Mouse (Mus musculus): Measurements from ENCODE around the gene Fpr1. TPM values are rescaled to one million over a fixed set of nuclear protein-coding genes. Genes with fewer than 3 reads are reported as not detected.
"Not testable (repeated sequence)": the region's sequence is repeated elsewhere in the genome, so short reads cannot be mapped to it uniquely, and the experiment has no call there.

Gene Fpr1
- polyA plus RNA-seq, 1 experiment from 2014 or later = 8.5 TPM

GRCm38 (mm10) chr17:17857446-17857845 lies 26.3 kb downstream of the Fpr1 start:
- no peaks in the 10 kb centered on the region for H3K4me1 ChIP-seq (ENCODE audit: control insufficient read depth, low read depth, low read length)
- H3K9me3 ChIP-seq (replicated peaks; ENCODE audit: control insufficient read depth, low read length) = no peaks in the 10 kb centered on the region
- no peak overlapping the region for H3K4me2 ChIP-seq (ENCODE audit: low read depth, low read length)
- H3K36me3 ChIP-seq (ENCODE audit: control insufficient read depth, insufficient read depth) = no peaks in the 10 kb centered on the region
- no peaks in the 10 kb centered on the region for H3K27me3 ChIP-seq (ENCODE audit: control insufficient read depth, insufficient read depth, low read depth, low read length)
- no peak for ATAC-seq (ENCODE audit: low read depth)
- no peak overlapping the region for H3K4me3 ChIP-seq (ENCODE audit: low read depth, low read length)
- H3K27ac ChIP-seq (ENCODE audit: low read length) = no peak overlapping the region
- H3K9ac ChIP-seq (ENCODE audit: low read depth, low read length) = no peak overlapping the region
- WGBS (ENCODE audit: insufficient replicate concordance) = 50% methylated on average over 1 of the region's 1 CpGs

GRCm38 (mm10) chr17:17856612-17857011 lies 27.1 kb downstream of the Fpr1 start:
- no peaks in the 10 kb centered on the region for H3K27me3 ChIP-seq (ENCODE audit: control insufficient read depth, insufficient read depth, low read depth, low read length)
- 64% methylated on average over 1 of the region's 1 CpGs for WGBS (ENCODE audit: insufficient replicate concordance)
- no peaks in the 10 kb centered on the region for H3K9me3 ChIP-seq (replicated peaks; ENCODE audit: control insufficient read depth, low read length)
- ATAC-seq (ENCODE audit: low read depth) = peak; percentile 32; the same call in 1 of the 2 replicates
- no peak overlapping the region for H3K27ac ChIP-seq (ENCODE audit: low read length)
- H3K4me2 ChIP-seq (ENCODE audit: low read depth, low read length) = no peak overlapping the region
- no peaks in the 10 kb centered on the region for H3K4me1 ChIP-seq (ENCODE audit: control insufficient read depth, low read depth, low read length)
- H3K9ac ChIP-seq (ENCODE audit: low read depth, low read length) = no peak overlapping the region
- no peak overlapping the region for H3K4me3 ChIP-seq (ENCODE audit: low read depth, low read length)
- no peaks in the 10 kb centered on the region for H3K36me3 ChIP-seq (ENCODE audit: control insufficient read depth, insufficient read depth)

DNA sequence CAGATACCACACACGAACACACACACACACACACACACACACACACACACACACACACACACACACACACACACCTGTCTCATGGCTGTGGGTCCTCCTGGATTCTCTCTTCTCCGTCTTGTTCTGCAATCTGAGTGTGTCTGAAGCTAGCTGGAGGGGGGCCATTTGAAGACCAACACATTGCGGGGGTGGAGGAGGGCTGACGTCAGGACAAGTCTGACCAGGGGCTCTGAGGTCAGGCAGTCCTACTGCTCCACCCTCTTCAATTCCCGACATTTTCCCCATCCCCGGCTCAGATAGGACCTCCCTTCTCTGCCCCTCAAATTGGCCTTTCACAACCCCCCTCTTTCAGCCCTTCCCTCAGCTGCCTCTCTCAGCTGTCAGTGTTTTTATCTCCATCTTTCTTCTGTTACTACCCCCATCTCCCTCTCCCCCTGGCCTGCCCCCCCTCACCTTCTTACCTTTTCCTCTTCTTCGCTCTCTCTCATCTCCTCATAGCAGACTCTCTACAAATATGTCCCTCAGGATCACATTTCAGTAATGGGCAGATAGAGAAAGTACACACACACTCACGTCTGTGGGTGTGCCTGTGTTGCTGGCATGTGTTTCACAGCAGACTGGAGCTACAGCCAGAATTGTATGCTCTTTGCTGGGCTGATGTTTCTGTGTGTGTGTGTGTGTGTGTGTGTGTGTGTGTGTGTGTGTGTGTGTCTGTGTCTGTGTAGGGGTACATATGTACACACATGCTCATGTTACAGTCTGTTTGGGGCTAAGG lies 28.5 kb downstream of the Fpr1 start, which contains the start of gene Has1:
TSS of gene Has1 (minus strand) at position 142 of the 775 bp plus-strand sequence.
- ATAC-seq (ENCODE audit: low read depth) = no peak
- 42% methylated on average over 8 of the region's 8 CpGs for WGBS (ENCODE audit: insufficient replicate concordance)
- peaks cover 3% of the 10 kb centered on the region for H3K27me3 ChIP-seq (ENCODE audit: control insufficient read depth, insufficient read depth, low read depth, low read length)

GRCm38 (mm10) chr17:17849906-17850712 lies 33.6 kb downstream of the Fpr1 start:
- Histone ChIP-seq H3K27me3 (ENCODE audit: control insufficient read depth, insufficient read depth, low read depth, low read length) (peaks cover 6% of the 10 kb centered on the region), H3K4me2 (ENCODE audit: low read depth, low read length) (no peak overlapping the region), H3K9ac (ENCODE audit: low read depth, low read length) (no peak overlapping the region), H3K36me3 (ENCODE audit: control insufficient read depth, insufficient read depth) (no peaks in the 10 kb centered on the region), H3K4me1 (ENCODE audit: control insufficient read depth, low read depth, low read length) (no peaks in the 10 kb centered on the region), H3K4me3 (ENCODE audit: low read depth, low read length) (no peak overlapping the region), H3K27ac (ENCODE audit: low read length) (no peak overlapping the region), H3K9me3 (replicated peaks; ENCODE audit: control insufficient read depth, low read length) (no peaks in the 10 kb centered on the region)
- 20% methylated on average over 55 of the region's 55 CpGs for WGBS (ENCODE audit: insufficient replicate concordance)
- peak; percentile 21; the same call in 1 of the 2 replicates for ATAC-seq (ENCODE audit: low read depth)

More for the DNA sequence above, 28.5 kb downstream of the Fpr1 start, which contains the start of gene Has1:
- H3K4me1 ChIP-seq (ENCODE audit: control insufficient read depth, low read depth, low read length) = no peaks in the 10 kb centered on the region
- no peaks in the 10 kb centered on the region for H3K36me3 ChIP-seq (ENCODE audit: control insufficient read depth, insufficient read depth)
- no peak within 1 kb of the TSS for H3K27ac ChIP-seq (ENCODE audit: low read length)
- H3K9ac ChIP-seq (ENCODE audit: low read depth, low read length) = no peak within 1 kb of the TSS
- H3K9me3 ChIP-seq (replicated peaks; ENCODE audit: control insufficient read depth, low read length) = no peaks in the 10 kb centered on the region
- H3K4me2 ChIP-seq (ENCODE audit: low read depth, low read length) = no peak within 1 kb of the TSS
- H3K4me3 ChIP-seq (ENCODE audit: low read depth, low read length) = no peak within 1 kb of the TSS

GRCm38 (mm10) chr17:17848988-17849387 lies 34.8 kb downstream of the Fpr1 start:
- Histone ChIP-seq H3K27ac (ENCODE audit: low read length) (no peak overlapping the region), H3K9ac (ENCODE audit: low read depth, low read length) (no peak overlapping the region), H3K4me2 (ENCODE audit: low read depth, low read length) (no peak overlapping the region), H3K36me3 (ENCODE audit: control insufficient read depth, insufficient read depth) (no peaks in the 10 kb centered on the region), H3K4me3 (ENCODE audit: low read depth, low read length) (no peak overlapping the region), H3K9me3 (replicated peaks; ENCODE audit: control insufficient read depth, low read length) (no peaks in the 10 kb centered on the region), H3K27me3 (ENCODE audit: control insufficient read depth, insufficient read depth, low read depth, low read length) (peaks cover 6% of the 10 kb centered on the region), H3K4me1 (ENCODE audit: control insufficient read depth, low read depth, low read length) (no peaks in the 10 kb centered on the region)
- peak; percentile 44 for ATAC-seq (ENCODE audit: low read depth)
- 14% methylated on average over 2 of the region's 2 CpGs for WGBS (ENCODE audit: insufficient replicate concordance)

DNA sequence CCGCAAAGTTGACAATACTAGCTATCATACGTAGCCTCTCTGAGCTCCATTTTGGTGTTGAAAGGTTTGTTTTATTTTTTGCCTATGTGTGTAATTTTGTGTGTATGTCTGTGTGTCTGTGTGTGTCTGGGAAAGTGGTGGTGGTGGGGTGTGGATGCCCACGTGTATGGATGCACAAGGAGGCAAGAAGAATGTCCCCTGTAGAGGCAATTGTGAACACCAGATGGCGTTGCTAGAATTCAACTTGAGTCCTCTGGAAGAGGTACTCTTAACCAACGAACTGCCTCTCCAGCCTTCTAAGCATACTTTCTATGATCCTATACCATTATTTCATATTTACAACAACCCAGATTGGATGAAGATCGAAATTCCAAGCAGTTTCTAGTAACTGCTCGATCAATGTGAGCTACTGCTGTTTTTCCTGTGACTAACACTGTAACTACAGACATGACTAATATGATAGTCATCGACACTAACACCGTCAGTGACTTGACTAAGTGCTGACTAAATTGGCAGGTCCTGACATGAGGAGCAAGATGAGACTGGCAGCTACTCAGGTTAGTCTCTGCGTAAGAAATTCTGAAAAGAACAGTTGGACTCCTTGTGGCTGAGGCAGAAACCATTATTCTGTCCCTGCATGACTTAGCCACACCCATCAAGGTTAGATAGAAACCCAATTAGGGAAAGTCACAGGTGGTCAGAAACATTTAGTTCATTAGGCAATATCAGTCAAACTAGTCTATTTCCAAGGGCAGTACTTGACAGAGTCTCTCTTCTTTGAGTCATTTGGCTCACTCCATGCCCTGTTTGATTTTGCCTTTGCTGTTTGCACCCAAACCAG lies 38.3 kb downstream of the Fpr1 start:
- no peak overlapping the region for H3K4me2 ChIP-seq (ENCODE audit: low read depth, low read length)
- no peak for ATAC-seq (ENCODE audit: low read depth)
- H3K4me3 ChIP-seq (ENCODE audit: low read depth, low read length) = no peak overlapping the region
- H3K4me1 ChIP-seq (ENCODE audit: control insufficient read depth, low read depth, low read length) = no peaks in the 10 kb centered on the region
- H3K9me3 ChIP-seq (replicated peaks; ENCODE audit: control insufficient read depth, low read length) = no peaks in the 10 kb centered on the region
- peaks cover 5% of the 10 kb centered on the region for H3K27me3 ChIP-seq (ENCODE audit: control insufficient read depth, insufficient read depth, low read depth, low read length)
- 55% methylated on average over 10 of the region's 10 CpGs for WGBS (ENCODE audit: insufficient replicate concordance)
- no peak overlapping the region for H3K27ac ChIP-seq (ENCODE audit: low read length)
- no peak overlapping the region for H3K9ac ChIP-seq (ENCODE audit: low read depth, low read length)
- 0 out of 2 replicates have a peak, but pooled peaks cover 2% of the 10 kb centered on the region for H3K36me3 ChIP-seq (ENCODE audit: control insufficient read depth, insufficient read depth)

GRCm38 (mm10) chr17:17844606-17845005 lies 39.1 kb downstream of the Fpr1 start:
- WGBS (ENCODE audit: insufficient replicate concordance) = 62% methylated on average over 3 of the region's 3 CpGs
- H3K27me3 ChIP-seq (ENCODE audit: control insufficient read depth, insufficient read depth, low read depth, low read length) = not testable (repeated sequence)

GRCm38 (mm10) chr17:17843534-17844261 lies 40.0 kb downstream of the Fpr1 start:
- Histone ChIP-seq H3K9ac (ENCODE audit: low read depth, low read length) (no peak overlapping the region), H3K36me3 (ENCODE audit: control insufficient read depth, insufficient read depth) (0 out of 2 replicates have a peak, but pooled peaks cover 2% of the 10 kb centered on the region), H3K4me1 (ENCODE audit: control insufficient read depth, low read depth, low read length) (no peaks in the 10 kb centered on the region), H3K4me3 (ENCODE audit: low read depth, low read length) (no peak overlapping the region), H3K9me3 (replicated peaks; ENCODE audit: control insufficient read depth, low read length) (no peaks in the 10 kb centered on the region), H3K4me2 (ENCODE audit: low read depth, low read length) (no peak overlapping the region), H3K27ac (ENCODE audit: low read length) (no peak overlapping the region), H3K27me3 (ENCODE audit: control insufficient read depth, insufficient read depth, low read depth, low read length) (no peaks in the 10 kb centered on the region)
- ATAC-seq (ENCODE audit: low read depth) = peak; percentile 22; the same call in 1 of the 2 replicates
- 61% methylated on average over 27 of the region's 27 CpGs for WGBS (ENCODE audit: insufficient replicate concordance)

More at GRCm38 (mm10) chr17:17844606-17845005, 39.1 kb downstream of the Fpr1 start:
- H3K27ac ChIP-seq (ENCODE audit: low read length); H3K4me2 ChIP-seq (ENCODE audit: low read depth, low read length); ATAC-seq (ENCODE audit: low read depth); H3K4me3 ChIP-seq (ENCODE audit: low read depth, low read length); H3K36me3 ChIP-seq (ENCODE audit: control insufficient read depth, insufficient read depth); H3K9ac ChIP-seq (ENCODE audit: low read depth, low read length); H3K9me3 ChIP-seq (replicated peaks; ENCODE audit: control insufficient read depth, low read length); H3K4me1 ChIP-seq (ENCODE audit: control insufficient read depth, low read depth, low read length): not testable (repeated sequence)
